Mouse (Mus musculus): ENCODE measurements around the gene Fbxo46.

Fbxo46 gene

GRCm38 (mm10) chr7:19166990-19167389 lies 47.3 kb downstream of the Fbxo46 start:
- in situ Hi-C loops (cut with MseI, MboI): no loop called here

GRCm38 (mm10) chr7:19169506-19169905 lies 49.8 kb downstream of the Fbxo46 start:
- in situ Hi-C loops (cut with MseI, MboI): no loop called here

DNA sequence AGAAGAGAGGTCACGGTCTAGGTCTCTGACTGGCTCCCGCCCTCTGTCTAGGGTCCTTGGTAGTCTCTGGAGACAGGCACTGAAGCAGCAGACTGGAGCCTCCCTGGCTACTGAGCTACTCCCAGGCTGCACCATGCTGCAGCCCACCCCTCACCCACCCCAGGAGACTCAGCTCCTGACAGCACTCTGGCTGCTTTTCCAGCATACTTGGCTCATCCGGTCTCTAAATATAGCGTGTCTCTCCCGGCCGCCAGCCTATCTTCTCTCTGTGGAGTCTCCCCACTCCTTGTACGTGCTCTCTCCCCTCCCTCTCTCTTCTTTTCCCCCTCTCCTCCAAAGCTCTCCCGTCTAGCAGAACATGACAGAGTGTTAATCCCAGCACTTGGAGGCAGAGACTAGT lies 50.5 kb downstream of the Fbxo46 start:
- in situ Hi-C loops (cut with MseI, MboI): no loop called here

- in situ Hi-C loops (cut with MseI, MboI): no loop called here
Observed at GRCm38 (mm10) chr7:19171831-19172230, 52.2 kb downstream of the Fbxo46 start.

DNA sequence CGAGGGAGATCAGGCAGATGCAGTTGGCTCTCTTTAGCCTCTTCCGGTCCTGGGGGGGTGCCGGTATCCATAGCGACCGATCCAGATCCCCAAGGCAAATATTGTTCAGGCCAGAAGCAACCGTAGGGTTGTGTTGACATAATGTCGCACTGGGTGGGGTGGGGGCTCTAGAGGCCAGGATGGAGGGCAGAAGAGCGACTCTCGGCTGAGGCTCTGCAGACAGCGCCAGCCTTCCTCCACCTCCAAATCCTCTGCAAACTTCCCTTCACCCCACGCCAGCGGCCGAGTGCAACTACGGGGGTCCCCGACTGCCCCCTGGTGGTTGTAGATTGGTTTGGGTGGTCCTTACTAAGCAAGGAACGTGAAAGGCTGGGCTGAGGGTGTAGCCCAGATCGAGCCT lies 53.2 kb downstream of the Fbxo46 start:
- in situ Hi-C loops (cut with MseI, MboI): no loop called here

- in situ Hi-C loops (cut with MseI, MboI): loop anchor here in 1 of 2 experiments (5.0 kb wide), 1 partner anchor 106 kb away; the partner anchor contains the start of genes Ppm1n and Rtn2
Observed at GRCm38 (mm10) chr7:19175708-19176515, 56.3 kb downstream of the Fbxo46 start, which contains the start of gene Eml2. Eml2 (plus strand) TSS chr7:19176421.

- in situ Hi-C loops (cut with MseI, MboI): loop anchor here in 1 of 2 experiments (5.0 kb wide), 1 partner anchor 106 kb away; the partner anchor contains the start of genes Ppm1n and Rtn2
Observed at GRCm38 (mm10) chr7:19176516-19176947, 56.9 kb downstream of the Fbxo46 start.

GRCm38 (mm10) chr7:19177216-19177615 lies 57.6 kb downstream of the Fbxo46 start:
- in situ Hi-C loops (cut with MseI, MboI): loop anchor here in 1 of 2 experiments (5.0 kb wide), 1 partner anchor 105 kb away; the partner anchor contains the start of genes Ppm1n and Rtn2

GRCm38 (mm10) chr7:19178035-19178434 lies 58.4 kb downstream of the Fbxo46 start:
- in situ Hi-C loops (cut with MseI, MboI): loop anchor here in 1 of 2 experiments (5.0 kb wide), 1 partner anchor 104 kb away; the partner anchor contains the start of genes Ppm1n and Rtn2

GRCm38 (mm10) chr7:19178443-19179092 lies 58.9 kb downstream of the Fbxo46 start:
- in situ Hi-C loops (cut with MseI, MboI): loop anchor here in 1 of 2 experiments (5.0 kb wide), 1 partner anchor 104 kb away; the partner anchor contains the start of genes Ppm1n and Rtn2

- in situ Hi-C loops (cut with MseI, MboI): loop anchor here in 1 of 2 experiments (5.0 kb wide), 1 partner anchor 103 kb away; the partner anchor contains the start of genes Ppm1n and Rtn2
Observed at GRCm38 (mm10) chr7:19179173-19179572, 59.5 kb downstream of the Fbxo46 start.

- in situ Hi-C loops (cut with MseI, MboI): loop anchor here in 1 of 2 experiments (5.0 kb wide), 1 partner anchor 102 kb away; the partner anchor contains the start of genes Ppm1n and Rtn2
Observed at GRCm38 (mm10) chr7:19179936-19180335, 60.3 kb downstream of the Fbxo46 start.

DNA sequence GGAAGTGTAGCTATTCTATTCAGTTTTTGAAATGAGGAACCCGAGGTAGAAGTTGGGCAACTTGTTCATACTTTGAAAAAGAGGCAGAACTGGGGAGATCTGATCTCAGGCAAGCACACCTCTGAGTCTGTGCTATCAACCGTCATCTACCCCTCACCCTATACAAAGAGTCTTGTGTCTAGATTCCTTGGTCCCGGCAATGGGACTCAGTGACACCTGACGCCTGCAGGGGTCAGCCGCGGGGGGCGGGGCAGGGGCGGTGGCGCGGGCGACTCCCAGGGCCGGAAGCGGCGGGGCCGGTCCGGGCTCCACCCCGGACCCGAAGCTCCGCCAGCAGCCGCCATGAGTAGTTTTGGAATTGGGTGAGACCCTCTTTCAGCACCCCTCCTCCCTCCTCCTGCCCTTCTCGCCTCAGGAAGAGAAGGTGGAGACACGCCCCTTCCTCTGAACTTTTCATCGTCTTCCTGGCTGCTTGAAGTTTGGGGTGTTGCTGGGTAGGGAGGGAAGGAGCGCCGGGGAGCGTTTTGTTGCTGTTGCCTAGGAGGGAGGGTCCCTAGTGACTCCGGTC lies 61.3 kb downstream of the Fbxo46 start:
- in situ Hi-C loops (cut with MseI, MboI): no loop called here

GRCm38 (mm10) chr7:19184250-19184649 lies 64.6 kb downstream of the Fbxo46 start:
- in situ Hi-C loops (cut with MseI, MboI): no loop called here

DNA sequence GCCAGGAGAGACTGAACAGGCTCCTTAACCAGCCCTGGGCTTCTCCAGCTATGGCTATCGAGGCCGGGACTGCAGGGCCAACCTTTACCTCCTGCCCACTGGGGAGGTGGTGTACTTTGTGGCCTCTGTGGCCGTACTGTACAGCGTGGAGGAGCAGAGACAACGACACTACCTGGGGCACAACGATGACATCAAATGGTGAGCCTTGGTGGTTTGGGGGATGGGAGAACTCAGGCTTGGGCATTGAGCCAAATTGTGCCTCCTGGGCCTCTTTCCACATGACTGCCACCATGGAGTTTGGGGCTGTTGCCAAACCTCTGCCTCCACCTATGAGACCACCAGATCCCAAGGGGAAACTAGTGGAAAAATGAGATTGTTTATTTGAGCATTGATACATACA lies 65.1 kb downstream of the Fbxo46 start:
- in situ Hi-C loops (cut with MseI, MboI): no loop called here

All from mouse trophoblast stem cell (cell line).